Mouse (Mus musculus): ENCODE data around the gene Kif5c. TPM values are rescaled to one million over a fixed set of nuclear protein-coding genes. Genes with fewer than 3 reads are reported as not detected.
A peak's percentile ranks its signal among the peaks of the same experiment; 100 is the strongest.

Gene Kif5c
- polyA plus RNA-seq, 1 experiment from 2014 or later, result 251 TPM

- peaks cover 88% of the 10 kb centered on the region for H3K36me3 ChIP-seq (ENCODE audit: control insufficient read depth, insufficient read depth, low read length)
- DNase-seq (no peak), ATAC-seq (ENCODE audit: low FRiP score, low TSS enrichment) (no peak)
- no peak overlapping the region for H3K4me3 ChIP-seq (replicated peaks; ENCODE audit: low read depth, low read length)
- no peak overlapping the region for H3K9ac ChIP-seq (replicated peaks; ENCODE audit: low read length)
- no peak overlapping the region for H3K4me2 ChIP-seq (ENCODE audit: low read length)
- H3K27ac ChIP-seq (replicated peaks; ENCODE audit: low read depth, low read length), result no peak overlapping the region
- WGBS, result 92% methylated on average over 8 of the region's 8 CpGs
- no peaks in the 10 kb centered on the region for H3K4me1 ChIP-seq (ENCODE audit: control insufficient read depth, insufficient read depth, low read length)
- no peaks in the 10 kb centered on the region for H3K9me3 ChIP-seq (ENCODE audit: control insufficient read depth, low read length)
- H3K27me3 ChIP-seq (ENCODE audit: control insufficient read depth, insufficient read depth, low read length), result no peaks in the 10 kb centered on the region
These were observed 133.1 kb downstream of the Kif5c start for GRCm38 (mm10) chr2:49752211-49752607.

GRCm38 (mm10) chr2:49753062-49753461 lies 134.0 kb downstream of the Kif5c start:
- H3K27ac ChIP-seq (replicated peaks; ENCODE audit: low read depth, low read length), result peak overlapping the region; percentile 61; the same call in 1 of the 2 replicates
- ATAC-seq (ENCODE audit: low FRiP score, low TSS enrichment), result no peak
- no peak for DNase-seq
- H3K9me3 ChIP-seq (ENCODE audit: control insufficient read depth, low read length), result no peaks in the 10 kb centered on the region
- no peak overlapping the region for H3K9ac ChIP-seq (replicated peaks; ENCODE audit: low read length)
- peaks cover 87% of the 10 kb centered on the region for H3K36me3 ChIP-seq (ENCODE audit: control insufficient read depth, insufficient read depth, low read length)
- no peak overlapping the region for H3K4me2 ChIP-seq (ENCODE audit: low read length)
- WGBS, result 94% methylated on average over 3 of the region's 3 CpGs
- H3K4me1 ChIP-seq (ENCODE audit: control insufficient read depth, insufficient read depth, low read length), result no peaks in the 10 kb centered on the region
- H3K27me3 ChIP-seq (ENCODE audit: control insufficient read depth, insufficient read depth, low read length), result no peaks in the 10 kb centered on the region
- H3K4me3 ChIP-seq (replicated peaks; ENCODE audit: low read depth, low read length), result no peak overlapping the region

- H3K4me1 ChIP-seq (ENCODE audit: control insufficient read depth, insufficient read depth, low read length), result no peaks in the 10 kb centered on the region
- H3K36me3 ChIP-seq (ENCODE audit: control insufficient read depth, insufficient read depth, low read length), result peaks cover 86% of the 10 kb centered on the region
- no peak overlapping the region for H3K4me3 ChIP-seq (replicated peaks; ENCODE audit: low read depth, low read length)
- DNase-seq (peak; percentile 72), ATAC-seq (ENCODE audit: low FRiP score, low TSS enrichment) (no peak)
- H3K27me3 ChIP-seq (ENCODE audit: control insufficient read depth, insufficient read depth, low read length), result no peaks in the 10 kb centered on the region
- WGBS, result 58% methylated on average over 2 of the region's 2 CpGs
- no peak overlapping the region for H3K9ac ChIP-seq (replicated peaks; ENCODE audit: low read length)
- no peak overlapping the region for H3K27ac ChIP-seq (replicated peaks; ENCODE audit: low read depth, low read length)
- no peak overlapping the region for H3K4me2 ChIP-seq (ENCODE audit: low read length)
- no peaks in the 10 kb centered on the region for H3K9me3 ChIP-seq (ENCODE audit: control insufficient read depth, low read length)
These were observed 136.0 kb downstream of the Kif5c start for GRCm38 (mm10) chr2:49755054-49755453.

- Histone ChIP-seq H3K36me3 (ENCODE audit: control insufficient read depth, insufficient read depth, low read length) (peaks cover 87% of the 10 kb centered on the region), H3K27me3 (ENCODE audit: control insufficient read depth, insufficient read depth, low read length) (no peaks in the 10 kb centered on the region), H3K4me3 (replicated peaks; ENCODE audit: low read depth, low read length) (no peak overlapping the region), H3K27ac (replicated peaks; ENCODE audit: low read depth, low read length) (no peak overlapping the region), H3K9me3 (ENCODE audit: control insufficient read depth, low read length) (no peaks in the 10 kb centered on the region), H3K4me1 (ENCODE audit: control insufficient read depth, insufficient read depth, low read length) (no peaks in the 10 kb centered on the region), H3K9ac (replicated peaks; ENCODE audit: low read length) (no peak overlapping the region), H3K4me2 (ENCODE audit: low read length) (no peak overlapping the region)
- no peak for ATAC-seq (ENCODE audit: low FRiP score, low TSS enrichment)
- DNase-seq, result no peak
- WGBS, result 96% methylated on average over 7 of the region's 7 CpGs
These were observed 138.5 kb downstream of the Kif5c start for GRCm38 (mm10) chr2:49757616-49758015.

GRCm38 (mm10) chr2:49764331-49764946 lies 145.3 kb downstream of the Kif5c start:
- ATAC-seq (ENCODE audit: low FRiP score, low TSS enrichment), result peak; percentile 62
- Histone ChIP-seq H3K36me3 (ENCODE audit: control insufficient read depth, insufficient read depth, low read length) (peaks cover 79% of the 10 kb centered on the region), H3K4me2 (ENCODE audit: low read length) (no peak overlapping the region), H3K27ac (replicated peaks; ENCODE audit: low read depth, low read length) (0 out of 2 replicates have a peak overlapping the region, but pooled peaks have one; percentile 8), H3K4me3 (replicated peaks; ENCODE audit: low read depth, low read length) (no peak overlapping the region), H3K9ac (replicated peaks; ENCODE audit: low read length) (no peak overlapping the region), H3K9me3 (ENCODE audit: control insufficient read depth, low read length) (no peaks in the 10 kb centered on the region), H3K4me1 (ENCODE audit: control insufficient read depth, insufficient read depth, low read length) (no peaks in the 10 kb centered on the region), H3K27me3 (ENCODE audit: control insufficient read depth, insufficient read depth, low read length) (no peaks in the 10 kb centered on the region)
- peak; percentile 95 for DNase-seq
- WGBS, result 53% methylated on average over 7 of the region's 7 CpGs

GRCm38 (mm10) chr2:49768916-49769315 lies 149.8 kb downstream of the Kif5c start:
- H3K4me1 ChIP-seq (ENCODE audit: control insufficient read depth, insufficient read depth, low read length), result no peaks in the 10 kb centered on the region
- DNase-seq (no peak), ATAC-seq (ENCODE audit: low FRiP score, low TSS enrichment) (no peak)
- H3K4me3 ChIP-seq (replicated peaks; ENCODE audit: low read depth, low read length), result no peak overlapping the region
- no peaks in the 10 kb centered on the region for H3K27me3 ChIP-seq (ENCODE audit: control insufficient read depth, insufficient read depth, low read length)
- no peaks in the 10 kb centered on the region for H3K9me3 ChIP-seq (ENCODE audit: control insufficient read depth, low read length)
- no peak overlapping the region for H3K27ac ChIP-seq (replicated peaks; ENCODE audit: low read depth, low read length)
- H3K4me2 ChIP-seq (ENCODE audit: low read length), result no peak overlapping the region
- peaks cover 64% of the 10 kb centered on the region for H3K36me3 ChIP-seq (ENCODE audit: control insufficient read depth, insufficient read depth, low read length)
- no peak overlapping the region for H3K9ac ChIP-seq (replicated peaks; ENCODE audit: low read length)
- 53% methylated on average over 2 of the region's 2 CpGs for WGBS

GRCm38 (mm10) chr2:49770440-49770839 lies 151.3 kb downstream of the Kif5c start:
- Histone ChIP-seq H3K9ac (replicated peaks; ENCODE audit: low read length) (no peak overlapping the region), H3K27ac (replicated peaks; ENCODE audit: low read depth, low read length) (no peak overlapping the region), H3K27me3 (ENCODE audit: control insufficient read depth, insufficient read depth, low read length) (no peaks in the 10 kb centered on the region), H3K4me1 (ENCODE audit: control insufficient read depth, insufficient read depth, low read length) (no peaks in the 10 kb centered on the region), H3K4me2 (ENCODE audit: low read length) (no peak overlapping the region), H3K9me3 (ENCODE audit: control insufficient read depth, low read length) (no peaks in the 10 kb centered on the region), H3K4me3 (replicated peaks; ENCODE audit: low read depth, low read length) (no peak overlapping the region), H3K36me3 (ENCODE audit: control insufficient read depth, insufficient read depth, low read length) (peaks cover 65% of the 10 kb centered on the region)
- WGBS, result 80% methylated on average over 5 of the region's 5 CpGs
- no peak for ATAC-seq (ENCODE audit: low FRiP score, low TSS enrichment)
- DNase-seq, result no peak

- WGBS, result 75% methylated on average over 11 of the region's 11 CpGs
- H3K36me3 ChIP-seq (ENCODE audit: control insufficient read depth, insufficient read depth, low read length), result peaks cover 58% of the 10 kb centered on the region
These were observed 152.1 kb downstream of the Kif5c start for GRCm38 (mm10) chr2:49771172-49771571.

GRCm38 (mm10) chr2:49773194-49773931 lies 154.3 kb downstream of the Kif5c start:
- Histone ChIP-seq H3K27ac (replicated peaks; ENCODE audit: low read depth, low read length) (no peak overlapping the region), H3K9ac (replicated peaks; ENCODE audit: low read length) (no peak overlapping the region), H3K9me3 (ENCODE audit: control insufficient read depth, low read length) (no peaks in the 10 kb centered on the region), H3K4me2 (ENCODE audit: low read length) (no peak overlapping the region), H3K4me3 (replicated peaks; ENCODE audit: low read depth, low read length) (no peak overlapping the region), H3K4me1 (ENCODE audit: control insufficient read depth, insufficient read depth, low read length) (no peaks in the 10 kb centered on the region), H3K27me3 (ENCODE audit: control insufficient read depth, insufficient read depth, low read length) (no peaks in the 10 kb centered on the region), H3K36me3 (ENCODE audit: control insufficient read depth, insufficient read depth, low read length) (peaks cover 40% of the 10 kb centered on the region)
- no peak for ATAC-seq (ENCODE audit: low FRiP score, low TSS enrichment)
- WGBS, result 62% methylated on average over 10 of the region's 10 CpGs
- DNase-seq, result no peak

More at GRCm38 (mm10) chr2:49771172-49771571, 152.1 kb downstream of the Kif5c start:
- ATAC-seq (ENCODE audit: low FRiP score, low TSS enrichment) (no peak), DNase-seq (no peak)
- Histone ChIP-seq H3K4me1 (ENCODE audit: control insufficient read depth, insufficient read depth, low read length) (no peaks in the 10 kb centered on the region), H3K9ac (replicated peaks; ENCODE audit: low read length) (no peak overlapping the region), H3K4me3 (replicated peaks; ENCODE audit: low read depth, low read length) (no peak overlapping the region), H3K27ac (replicated peaks; ENCODE audit: low read depth, low read length) (no peak overlapping the region), H3K4me2 (ENCODE audit: low read length) (no peak overlapping the region), H3K9me3 (ENCODE audit: control insufficient read depth, low read length) (no peaks in the 10 kb centered on the region), H3K27me3 (ENCODE audit: control insufficient read depth, insufficient read depth, low read length) (no peaks in the 10 kb centered on the region)
